Mouse (Mus musculus) large intestine, adult 2 months (tissue): ENCODE measurements around the gene Ccser1. TPM values are rescaled to one million over a fixed set of nuclear protein-coding genes. Genes with fewer than 3 reads are reported as not detected.
"Not testable (repeated sequence)": the region's sequence is repeated elsewhere in the genome, so short reads cannot be mapped to it uniquely, and the experiment has no call there.

ENCODE experiments used
- DNase-seq: peaks from one replicate; pipeline ENCODE4 v3.0.0-alpha.2; 2012; ENCODE audit warnings: low read depth, low spot score
- WGBS: fragments of 180-500 bp; shearing (Covaris S2); methylation state at CpG from one replicate; pipeline ENCODE4 v1.1.7; 2018; 5-methylcytosine and 5-hydroxymethylcytosine counted together
- polyA plus RNA-seq: library from polyadenylated mRNA; depleted of rRNA; stranded (reverse); fragments of >200 nt; gene quantifications from 2 replicates; pipeline ENCODE4 v1.2.3, GENCODE M21; 2012

Gene Ccser1
- polyA plus RNA-seq, 1 experiment = 6.5 TPM

DNA sequence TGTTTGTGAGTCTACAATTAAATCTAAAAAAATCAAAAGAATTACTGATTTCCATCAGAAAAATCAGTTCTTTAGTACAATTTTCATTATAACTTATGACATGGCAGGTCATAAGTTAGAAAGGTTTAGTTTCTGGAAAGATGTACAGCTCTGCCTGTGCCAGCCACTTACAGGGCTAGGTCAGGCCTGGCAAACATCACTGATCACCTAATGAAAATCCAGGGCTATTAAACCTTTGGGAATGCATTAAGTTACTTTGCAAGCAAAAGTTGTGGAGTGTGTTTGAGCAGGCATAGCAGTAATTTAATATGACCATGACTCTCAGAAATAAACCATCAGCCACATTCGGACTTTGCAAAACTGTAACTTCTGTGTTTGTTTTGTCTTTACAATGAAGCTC lies 36.4 kb downstream of the Ccser1 start:
- 50% methylated on average over 1 of the region's 1 CpGs for WGBS
- no peak for DNase-seq

DNA sequence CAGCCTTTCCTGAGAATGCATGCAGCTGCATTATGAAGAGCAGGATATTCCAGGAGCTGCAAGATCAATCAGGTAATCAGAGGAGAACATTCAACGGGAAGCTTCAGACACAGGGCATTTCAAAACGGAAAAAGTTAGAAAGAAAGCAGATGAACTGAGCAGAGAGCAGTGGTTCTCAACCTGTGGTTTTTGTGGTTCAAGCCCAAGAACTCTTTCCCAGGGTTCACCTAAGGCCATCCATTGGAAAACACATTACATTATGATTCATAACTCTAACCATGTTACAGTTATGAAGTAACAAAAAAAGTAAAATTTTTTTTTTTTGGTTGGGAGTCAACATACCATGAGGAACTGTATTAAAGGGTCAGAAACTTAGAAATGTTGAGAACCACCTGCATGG lies 37.6 kb downstream of the Ccser1 start:
- WGBS = 62% methylated on average over 2 of the region's 2 CpGs
- DNase-seq = no peak

DNA sequence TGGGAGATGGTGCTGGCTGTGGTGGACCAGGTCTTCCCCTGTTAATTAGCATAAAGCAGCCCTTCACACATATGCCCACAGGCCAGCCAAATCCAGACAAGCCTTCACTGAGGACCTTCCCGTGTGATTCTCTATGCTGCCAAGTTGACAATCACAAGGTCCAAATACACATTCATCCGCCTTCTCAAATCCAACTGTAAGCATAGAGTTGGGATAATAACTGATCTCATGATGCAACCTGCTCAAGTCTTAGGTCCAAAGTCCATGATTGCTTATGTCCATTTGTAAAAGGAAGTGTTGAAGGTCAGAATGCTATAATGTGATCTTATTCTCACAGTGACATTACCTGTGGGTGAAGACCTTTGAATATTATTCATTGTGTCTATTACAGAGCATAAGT lies 43.4 kb downstream of the Ccser1 start:
- peak; percentile 57 for DNase-seq
- 34% methylated on average over 2 of the region's 2 CpGs for WGBS

DNA sequence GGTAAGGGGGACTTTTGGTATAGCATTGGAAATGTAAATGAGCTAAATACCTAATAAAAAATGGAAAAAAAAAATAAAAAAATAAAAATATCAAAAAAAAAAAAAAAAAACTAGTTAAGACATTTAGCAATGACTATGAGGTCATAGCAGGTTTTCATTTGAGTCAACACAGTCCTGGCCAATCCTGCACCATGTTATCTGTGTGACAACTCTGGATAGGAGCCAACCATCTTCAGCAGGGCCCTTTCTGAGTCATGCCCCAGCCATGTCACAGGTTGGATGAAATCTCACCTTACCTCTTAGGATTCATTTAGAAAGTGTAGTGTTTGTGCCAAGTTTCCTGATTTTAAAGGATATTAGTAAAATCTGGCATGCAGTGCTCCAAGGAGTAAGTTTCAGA lies 45.2 kb downstream of the Ccser1 start:
- DNase-seq = no peak

DNA sequence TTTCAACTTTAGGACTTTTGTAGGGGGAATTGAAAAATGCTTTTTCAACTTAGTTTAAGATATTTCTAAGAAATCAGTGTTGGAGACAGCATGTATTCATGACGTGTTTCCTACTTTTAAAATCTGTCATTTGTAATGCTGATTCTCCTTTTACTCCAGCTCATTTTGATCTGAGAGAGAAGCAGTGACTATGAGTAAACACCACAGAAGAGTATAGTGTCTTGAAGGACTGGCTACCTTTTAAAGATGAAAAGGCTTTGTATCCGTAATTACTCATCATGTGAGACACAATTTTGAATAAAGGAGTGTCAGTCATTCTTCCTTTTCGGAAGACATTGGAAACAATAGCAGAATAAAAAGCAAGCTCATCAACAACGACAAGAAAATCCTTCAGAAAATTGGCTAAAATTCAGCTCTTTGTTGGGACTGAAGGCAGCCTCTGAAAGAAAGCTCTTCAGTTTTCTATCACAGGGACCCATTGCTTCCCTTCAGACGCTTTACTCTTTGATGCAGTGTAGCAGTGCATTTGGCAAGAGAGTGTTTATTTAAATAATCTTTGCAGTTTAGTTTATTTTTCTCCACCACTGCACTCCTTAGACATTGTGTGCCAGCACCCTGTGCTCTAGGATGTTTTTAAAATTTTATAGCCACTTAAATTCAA lies 50.1 kb downstream of the Ccser1 start:
- no peak for DNase-seq
- WGBS = 62% methylated on average over 5 of the region's 5 CpGs

DNA sequence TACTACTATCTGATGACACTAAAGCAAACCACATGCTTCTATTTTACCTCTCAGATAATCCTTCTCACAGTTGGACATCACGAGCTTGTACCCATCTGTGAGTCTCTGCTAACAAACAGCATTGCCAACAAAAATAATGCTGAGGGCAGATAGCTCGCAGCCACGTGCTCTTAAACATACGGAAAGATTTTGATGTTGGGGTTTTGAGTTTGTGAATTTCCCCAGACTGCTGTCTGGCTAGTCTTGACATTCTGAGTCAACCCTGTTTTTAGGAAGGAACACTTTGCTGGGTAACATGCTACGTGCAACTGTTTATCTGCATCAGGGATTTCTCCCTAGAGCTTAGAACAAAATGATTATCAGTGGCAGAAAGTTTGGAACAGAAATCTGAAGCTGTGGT lies 52.9 kb downstream of the Ccser1 start:
- WGBS = 74% methylated on average over 5 of the region's 5 CpGs
- DNase-seq = no peak

DNA sequence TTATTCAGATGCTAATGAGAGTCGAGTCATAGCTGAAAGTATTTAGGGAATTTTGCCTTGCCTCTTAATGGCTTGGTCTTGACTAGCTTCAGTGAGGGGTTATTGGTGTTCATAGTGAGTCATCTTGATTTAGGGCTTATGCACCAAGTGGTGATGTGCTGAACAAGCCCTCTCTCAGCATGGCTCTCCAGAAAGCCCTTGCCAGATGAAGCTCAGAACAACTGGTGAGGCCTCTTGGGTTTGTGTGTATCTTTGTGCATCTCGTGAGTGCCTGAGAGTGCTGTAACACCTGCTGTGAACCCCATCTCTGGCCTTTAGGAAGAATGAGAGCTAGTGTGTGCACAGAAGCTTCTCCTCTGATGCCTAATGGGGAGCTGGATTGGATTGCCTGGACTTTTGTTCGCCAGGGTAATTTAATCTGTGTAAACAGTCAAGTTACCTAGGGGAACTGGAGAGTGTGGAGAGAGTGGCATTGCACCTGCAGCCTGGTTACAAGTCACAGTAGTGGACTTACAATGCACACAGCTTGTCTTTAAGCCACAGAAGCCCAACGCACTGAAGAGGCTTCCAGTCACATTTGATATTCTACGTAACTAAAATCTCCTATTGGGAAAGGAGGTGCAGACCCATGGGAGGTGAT lies 53.5 kb downstream of the Ccser1 start:
- no peak for DNase-seq
- 31% methylated on average over 5 of the region's 5 CpGs for WGBS

DNA sequence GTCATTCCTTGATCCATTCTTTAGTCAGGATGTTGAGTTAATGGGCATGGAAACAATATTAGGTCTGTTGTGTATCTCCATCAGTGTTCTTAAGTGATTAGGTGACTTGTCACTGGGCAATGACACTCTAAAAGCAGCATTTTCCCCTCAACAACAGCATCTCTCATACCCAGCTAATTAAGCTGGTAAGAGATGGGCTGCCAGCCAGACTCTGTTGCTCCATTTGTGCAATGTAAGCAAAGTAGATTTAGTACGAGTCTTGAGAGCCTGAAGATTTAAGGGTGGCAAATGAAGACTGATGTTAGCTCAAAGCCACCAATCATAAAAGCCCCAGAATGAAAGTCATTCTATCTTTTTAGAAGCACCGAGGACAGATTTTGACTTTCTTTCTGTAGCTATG lies 60.5 kb downstream of the Ccser1 start:
- WGBS = 81% methylated on average over 2 of the region's 2 CpGs
- DNase-seq = no peak

DNA sequence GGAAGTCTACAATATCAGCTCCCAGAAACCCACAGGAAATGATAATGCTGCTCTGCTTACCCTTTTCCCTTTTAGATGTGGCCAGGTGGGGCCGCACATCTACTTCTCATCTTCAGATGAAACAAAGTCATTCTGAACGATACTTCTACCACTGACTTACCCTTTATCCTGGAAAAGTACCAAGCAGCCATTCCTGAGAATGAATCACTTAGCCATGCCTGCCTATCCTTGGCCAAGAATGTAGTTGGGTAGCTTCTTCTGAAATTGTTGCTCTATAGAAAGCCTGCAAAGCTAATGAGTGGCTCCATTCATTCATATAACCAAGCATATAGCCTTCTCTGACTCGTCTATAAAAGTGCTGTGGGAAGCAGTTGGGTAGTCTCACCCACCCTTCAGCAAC lies 62.4 kb downstream of the Ccser1 start:
- DNase-seq = no peak

DNA sequence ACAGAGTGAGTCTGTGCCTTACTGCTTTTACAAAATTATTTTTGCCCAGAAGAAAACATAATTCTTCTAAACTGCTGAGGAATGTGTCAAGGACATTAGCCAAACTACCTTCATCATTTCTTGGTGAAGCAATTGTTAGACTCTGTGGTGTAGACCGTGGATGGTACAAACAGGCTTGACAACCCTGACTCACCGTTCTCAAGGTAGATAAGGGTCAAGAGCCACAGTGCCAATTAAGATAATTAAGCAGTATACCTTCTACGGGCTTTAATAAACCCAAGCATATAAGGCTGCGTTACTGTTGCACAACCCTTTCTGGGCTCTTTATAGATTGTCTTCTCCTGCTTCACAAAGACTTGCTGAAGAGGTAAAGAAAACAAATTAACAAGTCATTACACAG lies 66.4 kb downstream of the Ccser1 start:
- 48% methylated on average over 4 of the region's 4 CpGs for WGBS
- DNase-seq = no peak

More for the DNA sequence above, 62.4 kb downstream of the Ccser1 start:
- WGBS = 72% methylated on average over 3 of the region's 3 CpGs

DNA sequence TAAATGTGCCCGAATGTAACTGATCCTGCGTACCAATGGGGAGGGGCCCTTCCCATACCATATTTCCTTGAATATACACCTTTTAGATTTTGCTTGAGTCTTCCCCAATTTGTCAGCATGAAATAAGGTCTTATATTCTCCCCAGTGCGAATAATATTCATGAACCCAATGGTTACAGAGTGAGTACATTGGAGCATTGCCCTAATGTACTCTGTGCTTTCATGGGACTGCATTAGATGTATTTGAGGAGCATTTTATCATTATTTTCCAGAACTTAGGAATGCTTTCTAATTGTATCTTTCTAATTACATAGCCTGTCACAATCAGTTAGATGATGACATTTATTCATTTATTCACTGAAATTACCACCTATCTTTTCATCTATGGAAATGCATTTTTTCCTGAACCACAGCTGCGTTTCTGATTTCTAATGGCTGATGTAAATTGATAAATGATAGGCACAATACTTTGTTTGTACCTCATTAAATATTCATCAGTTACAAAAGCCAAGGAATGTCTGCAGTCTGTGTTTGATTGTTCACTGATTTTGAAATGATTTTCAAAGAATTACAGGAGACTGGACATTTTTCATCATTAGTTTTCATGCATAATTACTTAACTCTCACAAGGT lies 67.8 kb downstream of the Ccser1 start:
- WGBS = 84% methylated on average over 4 of the region's 4 CpGs

DNA sequence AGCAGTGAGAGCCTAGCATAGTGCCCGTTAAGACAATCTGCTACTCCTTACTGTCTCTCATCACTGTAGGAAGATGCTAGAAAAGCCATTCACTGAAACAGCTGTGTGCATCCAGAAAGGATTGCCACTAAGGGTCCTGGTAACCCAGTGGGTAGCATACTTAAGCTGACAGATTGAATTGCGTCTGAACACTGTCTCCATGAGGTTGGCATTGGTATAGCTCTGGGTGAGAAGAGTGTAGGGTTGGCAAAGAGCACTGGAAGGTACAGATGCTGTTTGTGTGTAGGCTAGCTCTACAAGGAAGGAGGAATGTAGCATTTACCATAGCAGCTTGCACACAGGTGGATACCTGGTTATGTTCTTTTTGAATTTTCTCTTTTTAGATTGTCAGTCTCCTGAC lies 68.6 kb downstream of the Ccser1 start:
- WGBS = 89% methylated on average over 2 of the region's 2 CpGs
- DNase-seq = no peak

More for the DNA sequence above, 67.8 kb downstream of the Ccser1 start:
- no peak for DNase-seq

DNA sequence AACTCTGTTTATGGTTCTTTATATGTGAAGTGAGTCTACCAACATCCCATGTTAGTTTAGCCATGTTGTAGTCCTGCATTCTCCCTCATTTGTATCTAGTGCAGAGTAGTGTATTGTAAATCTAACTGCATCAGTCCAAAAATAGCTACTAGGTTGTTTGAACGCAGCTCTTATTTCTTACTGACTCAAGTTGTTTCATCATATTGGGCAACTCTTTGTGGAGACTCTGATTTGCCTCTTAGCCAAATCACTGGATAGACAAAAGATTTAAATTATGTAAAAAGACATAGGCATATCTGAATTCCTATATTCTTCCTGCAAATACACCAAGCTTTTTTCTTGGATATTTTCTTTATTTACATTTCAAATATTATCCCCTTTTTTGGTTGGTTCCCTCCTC lies 71.1 kb downstream of the Ccser1 start:
- no peak for DNase-seq
- WGBS = 77% methylated on average over 1 of the region's 1 CpGs

DNA sequence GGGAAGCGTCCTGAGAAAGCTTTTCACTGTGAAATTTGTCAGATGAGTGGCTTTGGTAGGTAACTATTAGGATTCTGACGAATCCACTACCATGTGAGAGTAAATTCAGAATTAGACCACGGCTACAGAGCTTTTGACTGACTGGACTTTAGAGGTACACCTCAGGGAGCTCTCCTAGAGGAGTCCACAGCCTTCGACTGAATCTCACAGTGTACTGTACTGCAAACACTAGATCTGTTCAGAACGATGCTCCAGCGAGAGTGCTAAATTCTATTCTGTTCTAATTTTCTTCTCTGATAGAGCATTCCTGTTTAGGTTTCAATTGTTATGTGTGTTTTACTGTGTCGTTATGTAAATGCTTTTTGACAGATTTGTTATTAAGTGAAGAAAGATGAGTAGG lies 72.8 kb downstream of the Ccser1 start:
- WGBS = 82% methylated on average over 7 of the region's 7 CpGs
- DNase-seq = no peak

DNA sequence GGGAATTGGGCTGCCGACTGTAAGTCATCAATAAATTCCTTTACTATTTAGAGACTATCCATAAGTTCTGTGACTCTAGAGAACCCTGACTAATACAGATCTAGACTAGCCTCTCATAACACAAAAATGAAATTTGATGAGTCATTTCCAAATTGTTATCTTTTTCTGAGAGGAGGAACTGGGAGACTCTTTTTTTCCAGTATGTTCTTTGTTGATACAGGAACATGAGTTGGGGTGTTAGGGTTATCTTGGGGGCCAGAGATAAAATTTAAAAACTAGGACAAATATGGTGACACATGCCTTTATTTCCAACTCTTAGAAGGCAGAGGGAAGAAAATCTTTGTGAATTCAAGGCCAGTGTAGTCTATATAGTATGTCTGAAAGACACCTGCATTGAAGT lies 75.8 kb downstream of the Ccser1 start:
- DNase-seq = not testable (repeated sequence)
- 100% methylated on average over 1 of the region's 1 CpGs for WGBS

DNA sequence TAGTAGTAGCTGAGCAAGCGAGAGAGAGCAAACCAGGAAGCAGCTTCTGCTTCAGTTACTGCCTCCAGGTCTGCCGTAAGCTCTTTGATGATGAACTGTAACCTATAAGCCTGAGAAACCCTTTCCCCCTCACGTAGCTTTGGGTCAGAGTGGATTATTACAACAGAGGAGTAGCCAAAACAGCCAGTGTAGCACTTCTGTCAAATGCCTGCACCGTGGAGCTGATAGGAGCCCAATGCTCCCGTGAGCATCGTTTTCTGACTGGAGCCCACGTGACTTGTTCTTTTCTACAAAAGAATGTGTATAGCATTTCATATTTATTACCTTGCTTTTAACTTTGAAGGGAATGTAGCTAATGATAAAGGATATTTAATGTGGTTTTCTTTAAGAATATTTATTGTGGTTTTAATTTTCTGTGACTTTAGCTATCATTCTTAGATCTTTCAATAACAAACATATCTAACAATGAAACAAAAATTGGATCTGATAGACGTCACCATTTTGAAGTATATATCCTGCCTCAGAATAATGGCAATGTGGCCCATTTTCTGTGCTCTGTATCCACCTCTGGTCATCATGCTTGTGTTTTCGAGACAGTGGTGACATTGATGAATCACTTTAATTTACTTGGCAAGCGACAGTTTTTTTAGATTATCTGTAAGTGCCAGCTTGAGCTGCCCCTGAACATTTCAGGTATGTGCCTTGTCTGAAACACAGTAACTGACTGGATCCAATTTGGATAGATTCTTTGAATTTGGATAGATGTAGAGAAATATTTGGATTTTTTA lies 78.9 kb downstream of the Ccser1 start:
- no peak for DNase-seq
- whole genome bisulfite sequencing = 82% methylated on average over 10 of the region's 10 CpGs

DNA sequence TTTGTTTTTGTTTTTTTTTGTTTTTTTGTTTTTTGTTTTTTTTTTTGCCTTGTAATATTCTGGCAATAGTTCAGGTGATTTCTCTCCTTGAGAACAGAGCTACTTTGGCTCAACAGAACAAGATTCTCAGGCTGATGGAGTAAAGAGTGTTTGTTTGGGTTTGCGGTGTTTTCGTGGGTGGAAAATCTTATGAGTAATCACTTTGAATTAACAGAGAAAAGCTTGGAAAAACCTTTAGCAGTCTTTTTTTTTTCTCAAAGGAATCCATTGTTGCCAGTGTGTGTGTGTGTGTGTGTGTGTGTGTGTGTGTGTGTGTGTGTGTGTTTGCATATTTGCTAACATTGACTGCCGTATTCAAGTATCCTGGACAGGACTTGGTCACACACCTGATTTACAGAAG lies 81.3 kb downstream of the Ccser1 start:
- DNase-seq = no peak
- WGBS = 76% methylated on average over 3 of the region's 3 CpGs

DNA sequence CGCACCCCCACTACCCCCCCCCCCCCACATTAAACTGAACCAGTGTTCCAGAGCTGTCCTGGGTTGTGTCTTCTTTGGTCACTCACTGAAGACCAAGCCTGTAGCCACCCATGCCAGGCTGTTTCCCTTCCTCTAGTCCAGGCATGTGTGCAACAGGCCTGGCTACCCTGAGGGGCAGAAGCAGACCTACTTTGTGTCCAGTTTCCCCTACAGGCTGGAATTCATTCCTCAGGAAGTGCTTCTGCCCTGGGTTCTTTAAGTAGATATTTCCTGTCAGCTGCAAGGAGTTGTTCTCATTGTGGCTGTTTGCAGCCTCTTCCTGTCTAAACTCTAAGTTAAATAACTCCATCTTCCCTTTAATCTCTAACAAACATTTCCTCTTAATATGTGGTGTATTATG lies 82.3 kb downstream of the Ccser1 start:
- DNase-seq = no peak
- WGBS = 29% methylated on average over 1 of the region's 1 CpGs

DNA sequence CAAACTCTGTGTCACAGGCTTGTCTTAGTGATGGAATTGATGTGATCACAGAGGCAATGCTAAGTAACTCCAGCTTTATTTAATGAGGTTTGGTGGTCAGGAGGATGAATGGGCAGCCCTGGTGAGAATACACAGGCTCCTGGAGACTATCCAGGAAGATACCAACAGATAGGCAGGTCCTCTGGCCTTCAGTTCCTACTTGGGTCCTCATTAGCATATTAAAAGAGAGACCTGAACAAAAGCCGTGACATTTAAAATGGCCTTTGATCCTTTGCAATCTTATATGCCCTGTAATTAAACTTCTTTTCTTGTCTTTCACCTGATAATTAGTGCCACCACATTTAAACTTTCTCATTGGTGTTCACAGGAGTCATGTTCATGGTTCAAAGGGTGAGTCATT lies 83.2 kb downstream of the Ccser1 start:
- no peak for DNase-seq
- WGBS = 41% methylated on average over 1 of the region's 1 CpGs

DNA sequence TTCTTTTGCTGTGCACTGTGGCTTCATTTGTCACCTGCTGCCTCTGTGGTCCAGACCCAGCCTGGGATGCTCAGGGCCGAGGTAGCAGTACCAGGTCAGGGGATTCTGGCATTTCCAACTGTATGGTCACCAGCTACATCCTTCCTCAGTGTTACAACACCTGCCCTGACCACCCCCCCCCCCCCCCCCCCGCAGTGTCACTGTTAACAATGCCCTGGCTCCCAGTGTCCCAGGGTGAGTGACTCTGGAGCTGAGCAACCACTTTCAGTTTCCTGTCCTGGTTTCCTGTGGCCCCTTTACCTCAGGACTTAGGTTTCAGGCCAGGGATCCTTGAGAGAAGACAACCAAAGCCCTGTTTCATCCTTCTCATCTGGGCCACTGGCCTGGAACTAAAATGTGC lies 90.9 kb downstream of the Ccser1 start:
- 66% methylated on average over 2 of the region's 2 CpGs for WGBS
- DNase-seq = no peak

DNA sequence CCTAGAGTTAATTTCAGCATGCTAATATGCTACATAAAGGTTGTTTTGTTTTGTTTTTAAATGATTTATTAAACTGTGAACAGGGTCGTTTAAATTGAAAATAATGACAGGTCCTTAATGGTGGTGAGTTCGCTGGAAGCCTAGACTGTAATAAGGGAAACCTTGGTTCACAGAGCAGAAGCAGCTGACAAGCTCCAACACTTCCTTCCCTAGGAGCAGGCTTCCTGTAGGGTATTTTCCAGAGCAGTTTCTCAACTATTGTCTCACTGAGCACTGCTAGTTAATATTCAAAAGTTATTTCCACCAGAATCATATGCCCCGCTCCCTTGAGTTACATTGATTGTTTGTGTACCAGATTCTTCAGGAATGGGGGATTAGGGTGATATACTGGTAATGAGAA lies 93.3 kb downstream of the Ccser1 start:
- WGBS = 76% methylated on average over 3 of the region's 3 CpGs
- no peak for DNase-seq
